Mouse (Mus musculus) liver, postnatal 0 days (tissue): ENCODE data around the gene Wdr38. TPM values are rescaled to one million over a fixed set of nuclear protein-coding genes. Genes with fewer than 3 reads are reported as not detected.

ENCODE experiments used
- ATAC-seq: fragments of 200-750 bp; cut with Nextera tagmentation; 2 replicates; pipeline ENCODE4 v1.8.0; 2017; ENCODE audit warnings: mild to moderate bottlenecking, moderate library complexity
- DNase-seq: peaks from one replicate; pipeline ENCODE4 v3.0.0-alpha.2; 2016
- H3K27ac ChIP-seq: fragments of 300-500 bp; sonication (generic); 2 replicates; pipeline ENCODE4 v1.5.1; 2014; ENCODE audit warnings: antibody characterized with exemption, moderate library complexity, mild to moderate bottlenecking, low read depth
- H3K27me3 ChIP-seq: fragments of 300-500 bp; sonication (generic); 2 replicates; pipeline ENCODE4 v1.6.1; 2014; ENCODE audit warnings: low read length, control low read depth, mixed read lengths; ENCODE audit not compliant: insufficient read depth
- H3K36me3 ChIP-seq: fragments of 300-500 bp; sonication (generic); replicated peaks from 2 replicates; pipeline ENCODE4 v1.6.1; 2014; ENCODE audit warnings: mild to moderate bottlenecking, control low read depth, low read length, moderate library complexity, mixed read lengths; ENCODE audit not compliant: insufficient read depth
- H3K4me1 ChIP-seq: fragments of 300-500 bp; sonication (generic); 2 replicates; pipeline ENCODE4 v1.6.1; 2014; ENCODE audit warnings: antibody characterized with exemption, mild to moderate bottlenecking, control low read depth; ENCODE audit not compliant: insufficient read depth
- H3K4me2 ChIP-seq: fragments of 300-500 bp; sonication (generic); 2 replicates; pipeline ENCODE4 v1.6.1; 2014; ENCODE audit warnings: low read depth, mild to moderate bottlenecking, low read length, moderate library complexity, mixed read lengths
- H3K4me3 ChIP-seq: fragments of 300-500 bp; sonication (generic); 2 replicates; pipeline ENCODE4 v1.5.1; 2014; ENCODE audit warnings: low read depth, low read length
- H3K9ac ChIP-seq: fragments of 300-500 bp; sonication (generic); replicated peaks from 2 replicates; pipeline ENCODE4 v1.6.1; 2014; ENCODE audit warnings: mild to moderate bottlenecking, moderate library complexity
- H3K9me3 ChIP-seq: fragments of 300-500 bp; sonication (generic); 2 replicates; pipeline ENCODE4 v1.6.1; 2016; ENCODE audit warnings: mild to moderate bottlenecking, control low read depth, low read length, mixed read lengths
- CTCF ChIP-seq: sonication (generic); IDR thresholded peaks from 2 replicates; pipeline ENCODE4 v1.5.1; 2016; ENCODE audit warnings: antibody characterized with exemption, low read depth
- EP300 ChIP-seq: IDR thresholded peaks from 2 replicates; pipeline ENCODE4 v1.6.1; 2016; ENCODE audit warnings: antibody characterized with exemption, low read depth, mild to moderate bottlenecking
- WGBS: fragments of 180-500 bp; shearing (Covaris S2); extraction: QIAGEN DNeasy Blood & Tissue Kit; methylation state at CpG from one replicate; pipeline ENCODE4 v1.1.7; 2014; ENCODE audit not compliant: insufficient replicate concordance; 5-methylcytosine and 5-hydroxymethylcytosine counted together
- polyA plus RNA-seq: library from polyadenylated mRNA; unstranded; fragments of >200 nt; fragmentation: Nextera tagmentation; extraction: Ambion mirVana; gene quantifications from 2 replicates; pipeline ENCODE4 v1.2.1, GENCODE M21; 2015

The Wdr38 gene
- polyA plus RNA-seq, 1 experiment from 2014 or later: 0.60 TPM

DNA sequence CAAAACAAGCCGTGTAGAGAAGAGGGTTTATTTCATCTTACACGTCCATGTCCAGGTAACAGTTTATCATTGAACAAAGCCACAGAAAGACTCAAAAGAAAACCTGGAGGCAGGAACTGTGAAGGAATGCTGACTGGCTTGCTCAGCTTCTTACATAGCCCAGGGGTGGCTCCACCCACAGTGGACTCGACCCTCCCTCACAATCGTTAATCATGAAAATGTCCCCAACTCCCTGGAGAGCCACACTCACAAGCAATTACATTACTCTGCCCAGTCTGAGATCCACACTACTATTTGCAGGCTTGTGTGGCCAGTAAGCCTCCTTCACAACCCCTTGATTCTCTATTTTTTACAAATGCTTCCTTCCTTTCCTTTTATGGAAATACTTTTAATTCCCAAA, 33.1 kb upstream of the Wdr38 start:
- H3K27me3 ChIP-seq: no peaks in the 10 kb centered on the region
- WGBS: 51% methylated on average over 4 of the region's 4 CpGs
- no peaks in the 10 kb centered on the region for H3K36me3 ChIP-seq
- no peak overlapping the region for H3K4me3 ChIP-seq
- TF ChIP-seq EP300 (no peak), CTCF (no peak)
- DNase-seq: no peak
- no peaks in the 10 kb centered on the region for H3K9me3 ChIP-seq
- H3K9ac ChIP-seq: no peak overlapping the region
- no peak for ATAC-seq
- H3K27ac ChIP-seq: no peak overlapping the region
- no peaks in the 10 kb centered on the region for H3K4me1 ChIP-seq
- H3K4me2 ChIP-seq: no peak overlapping the region

DNA sequence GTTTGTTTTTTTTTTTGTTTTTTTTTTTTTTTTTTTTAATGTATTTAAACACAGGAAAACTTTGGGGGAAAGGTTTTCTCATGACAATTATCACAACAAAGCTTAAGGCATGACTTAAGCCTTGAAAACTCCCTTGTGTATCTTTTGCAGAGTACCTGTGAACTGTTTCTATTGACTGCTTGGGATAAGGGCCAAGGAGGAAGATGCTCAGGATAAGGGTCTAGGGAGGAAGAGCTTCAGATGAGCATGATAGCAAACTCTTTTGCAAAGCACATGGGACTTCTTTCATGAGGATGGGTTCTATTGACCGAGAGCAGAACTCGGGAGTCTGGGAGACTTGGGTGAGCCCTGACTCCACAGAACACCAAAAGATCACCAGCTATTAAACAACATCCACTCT, 27.6 kb upstream of the Wdr38 start:
- whole genome bisulfite sequencing: 67% methylated on average over 2 of the region's 2 CpGs
- Histone ChIP-seq H3K27ac (peak overlapping the region; percentile 67), H3K9ac (no peak overlapping the region), H3K9me3 (no peaks in the 10 kb centered on the region), H3K4me3 (no peak overlapping the region), H3K27me3 (no peaks in the 10 kb centered on the region), H3K4me2 (no peak overlapping the region), H3K36me3 (no peaks in the 10 kb centered on the region), H3K4me1 (peaks cover 8% of the 10 kb centered on the region; the same call in 1 of the 2 replicates)
- TF ChIP-seq CTCF: no peak
- TF ChIP-seq EP300: no peak
- no peak; the same call in 1 of the 2 replicates for ATAC-seq
- DNase-seq: no peak

DNA sequence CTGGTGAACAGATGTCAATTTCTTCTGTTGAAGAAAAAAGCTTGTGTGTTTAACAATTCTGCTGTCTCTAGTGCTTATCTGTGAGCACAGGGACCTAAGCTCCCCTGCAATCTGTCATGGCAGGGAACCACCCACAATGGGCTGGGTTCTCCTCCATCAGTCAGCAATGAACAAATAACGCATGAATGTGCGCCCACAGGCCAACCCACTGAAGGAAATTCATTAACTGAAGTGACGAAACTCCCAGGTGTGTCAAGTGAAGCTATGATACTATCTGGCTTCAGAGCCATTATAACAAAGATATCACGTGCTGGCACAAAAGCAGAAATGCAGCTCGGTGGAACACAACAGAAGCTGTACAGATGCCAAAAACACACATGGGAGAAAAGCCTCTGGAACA, 27.2 kb upstream of the Wdr38 start:
- Histone ChIP-seq H3K4me2 (no peak overlapping the region), H3K36me3 (no peaks in the 10 kb centered on the region), H3K27ac (peak overlapping the region; percentile 67), H3K9me3 (no peaks in the 10 kb centered on the region), H3K4me1 (peaks cover 8% of the 10 kb centered on the region; the same call in 1 of the 2 replicates), H3K4me3 (no peak overlapping the region), H3K27me3 (no peaks in the 10 kb centered on the region), H3K9ac (no peak overlapping the region)
- peak; percentile 98 for ATAC-seq
- 35% methylated on average over 5 of the region's 5 CpGs for WGBS
- peak; percentile 43 for DNase-seq
- TF ChIP-seq EP300 (peak; percentile 87), CTCF (no peak)

DNA sequence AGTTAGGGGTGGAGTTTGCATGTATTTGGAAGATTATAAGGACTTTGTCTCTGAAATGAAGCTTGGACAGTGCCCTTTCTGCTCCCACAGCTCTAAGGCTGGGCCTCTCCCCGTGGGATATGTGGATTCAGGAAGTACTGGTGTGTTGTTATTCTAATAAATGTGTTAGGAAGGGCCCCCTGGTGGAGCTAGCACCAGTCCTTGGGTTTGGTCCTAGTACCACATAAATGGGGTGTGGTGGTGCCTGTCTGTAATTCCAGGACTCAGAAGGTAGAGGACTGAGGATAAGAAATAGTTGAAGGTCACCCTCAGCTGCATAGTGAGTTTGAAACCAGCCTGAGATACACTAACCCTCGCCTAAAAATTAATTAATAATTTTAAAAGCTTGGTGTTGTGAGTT, 24.1 kb upstream of the Wdr38 start:
- no peak for ATAC-seq
- Histone ChIP-seq H3K9me3 (no peaks in the 10 kb centered on the region), H3K4me3 (no peak overlapping the region), H3K27me3 (no peaks in the 10 kb centered on the region), H3K9ac (no peak overlapping the region), H3K4me2 (no peak overlapping the region), H3K36me3 (no peaks in the 10 kb centered on the region), H3K4me1 (peaks cover 8% of the 10 kb centered on the region; the same call in 1 of the 2 replicates), H3K27ac (no peak overlapping the region)
- no peak for DNase-seq
- WGBS: 19% methylated on average over 2 of the region's 2 CpGs
- no peak for TF ChIP-seq EP300
- TF ChIP-seq CTCF: 0 out of 2 replicates have a peak, but pooled peaks have one; percentile 9

DNA sequence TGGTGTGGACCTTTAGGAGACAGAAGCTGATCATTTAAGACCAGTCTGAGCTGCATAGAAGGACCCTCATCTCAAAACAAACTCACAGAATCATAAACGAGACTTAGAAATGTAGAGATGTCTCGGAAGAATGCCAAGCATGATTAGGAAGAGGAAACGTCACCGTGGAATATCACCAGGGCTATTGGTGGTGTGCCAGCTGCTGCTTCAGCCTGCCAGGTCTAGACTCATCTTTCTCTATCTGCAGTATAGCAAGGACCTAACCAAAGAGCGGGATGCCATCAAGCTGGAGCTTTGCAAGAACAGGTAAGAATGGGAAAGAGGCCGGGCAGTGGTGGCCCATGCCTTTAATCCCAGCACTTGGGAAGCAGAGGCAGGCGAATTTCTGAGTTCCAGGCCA, 23.6 kb upstream of the Wdr38 start:
- no peak overlapping the region for H3K4me3 ChIP-seq
- TF ChIP-seq EP300: no peak
- no peak for TF ChIP-seq CTCF
- DNase-seq (no peak), ATAC-seq (no peak)
- H3K4me2 ChIP-seq: no peak overlapping the region
- no peak overlapping the region for H3K9ac ChIP-seq
- 73% methylated on average over 7 of the region's 7 CpGs for WGBS
- H3K27me3 ChIP-seq: no peaks in the 10 kb centered on the region
- H3K27ac ChIP-seq: no peak overlapping the region
- no peaks in the 10 kb centered on the region for H3K9me3 ChIP-seq
- no peaks in the 10 kb centered on the region for H3K36me3 ChIP-seq
- peaks cover 8% of the 10 kb centered on the region; the same call in 1 of the 2 replicates for H3K4me1 ChIP-seq

DNA sequence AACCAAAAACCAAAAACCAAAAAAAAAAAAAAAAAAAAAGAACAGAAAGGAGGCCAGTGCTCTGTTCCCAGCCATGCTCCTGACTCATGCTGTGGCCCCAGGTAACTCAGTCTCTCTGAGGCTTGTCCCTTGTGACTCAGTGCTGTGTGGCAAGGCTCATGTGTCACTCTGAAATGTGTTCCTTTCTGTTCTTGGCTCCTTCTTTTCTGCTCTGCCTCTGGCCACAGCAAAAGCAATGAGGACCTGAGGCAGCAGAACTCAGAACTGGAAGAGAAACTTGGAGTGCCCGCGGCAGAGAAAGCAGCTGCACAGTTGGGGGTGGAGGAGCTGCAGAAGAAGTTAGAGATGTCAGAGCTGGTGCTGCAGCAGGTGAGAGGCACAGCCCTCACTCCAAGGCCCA, 23.1 kb upstream of the Wdr38 start:
- no peak for DNase-seq
- Histone ChIP-seq H3K36me3 (no peaks in the 10 kb centered on the region), H3K4me3 (no peak overlapping the region), H3K4me1 (peaks cover 8% of the 10 kb centered on the region; the same call in 1 of the 2 replicates), H3K27ac (no peak overlapping the region), H3K9me3 (no peaks in the 10 kb centered on the region), H3K27me3 (no peaks in the 10 kb centered on the region), H3K9ac (no peak overlapping the region), H3K4me2 (no peak overlapping the region)
- 48% methylated on average over 2 of the region's 2 CpGs for WGBS
- TF ChIP-seq CTCF (no peak), EP300 (no peak)
- no peak for ATAC-seq

DNA sequence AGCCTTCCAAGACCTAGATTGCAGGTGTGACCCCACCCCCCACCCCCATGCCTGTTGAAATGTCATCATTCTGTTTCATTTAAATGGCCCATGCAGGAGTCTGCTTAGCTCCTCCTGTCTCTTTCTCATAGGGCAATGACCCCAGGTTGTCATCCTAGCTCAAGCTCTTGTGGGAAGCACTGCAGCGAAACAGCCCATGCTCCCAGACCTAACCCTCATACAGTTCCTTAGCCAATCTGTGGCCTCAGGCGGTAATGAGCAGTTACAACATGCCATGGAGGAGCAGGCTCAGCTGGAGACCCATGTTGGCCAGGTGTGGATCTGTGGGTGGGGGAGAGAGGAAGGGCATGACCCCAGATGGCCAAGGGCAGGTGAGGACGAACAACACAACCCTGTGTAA, 22.1 kb upstream of the Wdr38 start:
- H3K4me3 ChIP-seq: no peak overlapping the region
- H3K27ac ChIP-seq: no peak overlapping the region
- DNase-seq: no peak
- H3K9ac ChIP-seq: no peak overlapping the region
- H3K27me3 ChIP-seq: no peaks in the 10 kb centered on the region
- 77% methylated on average over 3 of the region's 3 CpGs for WGBS
- ATAC-seq: no peak; the same call in 1 of the 2 replicates
- H3K36me3 ChIP-seq: no peaks in the 10 kb centered on the region
- H3K4me2 ChIP-seq: no peak overlapping the region
- no peaks in the 10 kb centered on the region for H3K9me3 ChIP-seq
- no peak for TF ChIP-seq CTCF
- no peak for TF ChIP-seq EP300
- peaks cover 2% of the 10 kb centered on the region; the same call in 1 of the 2 replicates for H3K4me1 ChIP-seq
